Mouse (Mus musculus) heart, adult 2 months (tissue): ENCODE results near the gene Lama5. TPM values are rescaled to one million over a fixed set of nuclear protein-coding genes. Genes with fewer than 3 reads are reported as not detected.
A peak's percentile ranks its signal among the peaks of the same experiment; 100 is the strongest.

Experiments
- DNase-seq, 2 experiments: peaks; one replicate each; pipeline ENCODE4 v3.0.0; 2021
- H3K27ac ChIP-seq: fragments of 200-600 bp; 2 replicates; pipeline ENCODE4 v1.8.1; 2022
- H3K27me3 ChIP-seq: fragments of 200-500 bp; 2 replicates; pipeline ENCODE4 v1.6.1; 2012; ENCODE audit warnings: mild to moderate bottlenecking, low read length, inconsistent platforms, mixed read lengths; ENCODE audit not compliant: control insufficient read depth, insufficient read depth
- H3K36me3 ChIP-seq: fragments of 200-500 bp; 2 replicates; pipeline ENCODE4 v1.6.1; 2012; ENCODE audit warnings: low read length, inconsistent platforms; ENCODE audit not compliant: control insufficient read depth, insufficient read depth
- H3K4me1 ChIP-seq: fragments of 200-500 bp; 2 replicates; pipeline ENCODE4 v1.6.1; 2011; ENCODE audit warnings: low read length; ENCODE audit not compliant: control insufficient read depth, insufficient read depth
- H3K4me3 ChIP-seq: fragments of 200-600 bp; 2 replicates; pipeline ENCODE4 v1.8.1; 2022
- H3K79me2 ChIP-seq: fragments of 200-500 bp; replicated peaks from 2 replicates; pipeline ENCODE4 v1.6.1; 2012; ENCODE audit warnings: mild to moderate bottlenecking, inconsistent platforms, low read length, moderate library complexity, mixed read lengths; ENCODE audit not compliant: control insufficient read depth, insufficient read depth
- H3K9ac ChIP-seq: fragments of 200-500 bp; 2 replicates; pipeline ENCODE4 v1.6.1; 2012; ENCODE audit warnings: low read depth, mild to moderate bottlenecking, control low read depth, inconsistent platforms, low read length, mixed read lengths
- CTCF ChIP-seq: fragments of 200-600 bp; IDR thresholded peaks from 2 replicates; pipeline ENCODE4 v1.8.1; 2022; ENCODE audit warnings: antibody characterized with exemption, mild to moderate bottlenecking, moderate library complexity
- EP300 ChIP-seq: fragments of 200-500 bp; IDR thresholded peaks from 2 replicates; pipeline ENCODE4 v1.6.1; 2011; ENCODE audit warnings: low read depth, low read length, control low read depth; ENCODE audit not compliant: insufficient read depth
- POLR2A ChIP-seq: fragments of 200-500 bp; IDR thresholded peaks from 2 replicates; pipeline ENCODE4 v1.6.1; 2011; ENCODE audit warnings: mild to moderate bottlenecking, low read depth, low read length, control low read depth; ENCODE audit not compliant: insufficient read depth
- WGBS: fragments of 180-500 bp; shearing (Covaris S2); methylation state at CpG from one replicate; pipeline ENCODE4 v1.1.7; 2018; 5-methylcytosine and 5-hydroxymethylcytosine counted together
- intact Hi-C: fragments of 180-260 bp; cut with DNase I; formaldehyde crosslinking; loops from one replicate; pipeline ENCODE4 v1.15.1; 2025
- polyA plus RNA-seq: library from polyadenylated mRNA; depleted of rRNA; stranded (reverse); fragments of >200 nt; gene quantifications from 2 replicates; pipeline ENCODE4 v1.2.3, GENCODE M21; 2012
- total RNA-seq, 2 experiments: library from RNA; stranded (reverse); gene quantifications; 2 replicates each; pipeline ENCODE4 v1.2.3; 2021

Gene Lama5
- total and polyA plus RNA-seq, 3 experiments = 66.3 to 104 (median 83.6) TPM

- H3K27ac ChIP-seq = peak overlapping the region; percentile 72
- H3K9ac ChIP-seq = peak overlapping the region; percentile 19; the same call in 1 of the 2 replicates
- H3K36me3 ChIP-seq = peaks cover 9% of the 10 kb centered on the region; the same call in 1 of the 2 replicates
- intact Hi-C loops = no loop called here
- 28% methylated on average over 3 of the region's 3 CpGs for WGBS
- DNase-seq = peak in 1 of 2 experiments; percentile 40
- H3K79me2 ChIP-seq = no peaks in the 10 kb centered on the region; the same call in none of the 2 replicates
- H3K4me1 ChIP-seq = peaks cover 62% of the 10 kb centered on the region
- no peak overlapping the region for H3K4me3 ChIP-seq
- 0 out of 2 replicates have a peak, but pooled peaks have one; percentile 8 for TF ChIP-seq EP300
- no peak for TF ChIP-seq POLR2A
- H3K27me3 ChIP-seq = no peaks in the 10 kb centered on the region
Observed at GRCm38 (mm10) chr2:180218241-180218640, 7.4 kb downstream of the Lama5 start.

GRCm38 (mm10) chr2:180217587-180217986 is 8.1 kb downstream of the Lama5 start:
- Histone ChIP-seq H3K9ac (peak overlapping the region; percentile 19; the same call in 1 of the 2 replicates), H3K27me3 (no peaks in the 10 kb centered on the region), H3K4me3 (no peak overlapping the region), H3K4me1 (peaks cover 60% of the 10 kb centered on the region), H3K27ac (peak overlapping the region; percentile 72), H3K36me3 (peaks cover 9% of the 10 kb centered on the region; the same call in 1 of the 2 replicates), H3K79me2 (no peaks in the 10 kb centered on the region; the same call in none of the 2 replicates)
- TF ChIP-seq CTCF (no peak), POLR2A (no peak), EP300 (peak; percentile 66; the same call in 1 of the 2 replicates)
- intact Hi-C loops = no loop called here
- peak; percentile 83 to 86 for DNase-seq
- 41% methylated on average over 8 of the region's 8 CpGs for WGBS

- intact Hi-C loops = no loop called here
- H3K36me3 ChIP-seq = peaks cover 9% of the 10 kb centered on the region; the same call in 1 of the 2 replicates
- TF ChIP-seq POLR2A (no peak), CTCF (no peak), EP300 (no peak)
- WGBS = 50% methylated on average over 5 of the region's 5 CpGs
- DNase-seq = no peak
- no peaks in the 10 kb centered on the region; the same call in 1 of the 2 replicates for H3K79me2 ChIP-seq
- no peaks in the 10 kb centered on the region for H3K27me3 ChIP-seq
- H3K9ac ChIP-seq = no peak overlapping the region
- peaks cover 55% of the 10 kb centered on the region for H3K4me1 ChIP-seq
- H3K27ac ChIP-seq = peak overlapping the region; percentile 72
- no peak overlapping the region for H3K4me3 ChIP-seq
Observed at GRCm38 (mm10) chr2:180216921-180217320, 8.7 kb downstream of the Lama5 start.

- Histone ChIP-seq H3K4me3 (no peak overlapping the region), H3K4me1 (peaks cover 49% of the 10 kb centered on the region), H3K9ac (0 out of 2 replicates have a peak overlapping the region, but pooled peaks have one; percentile 7), H3K27ac (peak overlapping the region; percentile 72), H3K36me3 (peaks cover 9% of the 10 kb centered on the region; the same call in 1 of the 2 replicates), H3K27me3 (no peaks in the 10 kb centered on the region), H3K79me2 (peaks cover 2% of the 10 kb centered on the region; the same call in 1 of the 2 replicates)
- no peak for TF ChIP-seq CTCF
- no peak for TF ChIP-seq POLR2A
- no peak for TF ChIP-seq EP300
- intact Hi-C loops = no loop called here
- 36% methylated on average over 6 of the region's 6 CpGs for WGBS
- DNase-seq = peak; percentile 66 to 74
Observed at GRCm38 (mm10) chr2:180215951-180216350, 9.7 kb downstream of the Lama5 start.

- peaks cover 46% of the 10 kb centered on the region for H3K4me1 ChIP-seq
- 33% methylated on average over 8 of the region's 8 CpGs for WGBS
- H3K36me3 ChIP-seq = peaks cover 9% of the 10 kb centered on the region; the same call in 1 of the 2 replicates
- peak in 1 of 2 experiments; percentile 54 for DNase-seq
- H3K27ac ChIP-seq = peak overlapping the region; percentile 72
- TF ChIP-seq POLR2A (no peak), EP300 (no peak), CTCF (no peak)
- intact Hi-C loops = no loop called here
- H3K9ac ChIP-seq = peak overlapping the region; percentile 29
- peaks cover 2% of the 10 kb centered on the region; the same call in 1 of the 2 replicates for H3K79me2 ChIP-seq
- H3K27me3 ChIP-seq = no peaks in the 10 kb centered on the region
- H3K4me3 ChIP-seq = no peak overlapping the region
Observed at GRCm38 (mm10) chr2:180215011-180215461, 10.6 kb downstream of the Lama5 start.

GRCm38 (mm10) chr2:180214352-180214978 is 11.2 kb downstream of the Lama5 start:
- DNase-seq = peak in 1 of 2 experiments; percentile 52
- intact Hi-C loops = no loop called here
- Histone ChIP-seq H3K27ac (peak overlapping the region; percentile 72), H3K27me3 (no peaks in the 10 kb centered on the region), H3K9ac (peak overlapping the region; percentile 34), H3K36me3 (peaks cover 9% of the 10 kb centered on the region; the same call in 1 of the 2 replicates), H3K4me3 (no peak overlapping the region), H3K79me2 (peaks cover 2% of the 10 kb centered on the region; the same call in 1 of the 2 replicates), H3K4me1 (peaks cover 41% of the 10 kb centered on the region)
- WGBS = 16% methylated on average over 4 of the region's 4 CpGs
- TF ChIP-seq POLR2A = no peak
- TF ChIP-seq EP300 = no peak
- no peak for TF ChIP-seq CTCF
